Mouse (Mus musculus): ENCODE results near the gene Btbd3.
"Not testable (repeated sequence)": the region's sequence is repeated elsewhere in the genome, so short reads cannot be mapped to it uniquely, and the experiment has no call there.

Btbd3 gene

DNA sequence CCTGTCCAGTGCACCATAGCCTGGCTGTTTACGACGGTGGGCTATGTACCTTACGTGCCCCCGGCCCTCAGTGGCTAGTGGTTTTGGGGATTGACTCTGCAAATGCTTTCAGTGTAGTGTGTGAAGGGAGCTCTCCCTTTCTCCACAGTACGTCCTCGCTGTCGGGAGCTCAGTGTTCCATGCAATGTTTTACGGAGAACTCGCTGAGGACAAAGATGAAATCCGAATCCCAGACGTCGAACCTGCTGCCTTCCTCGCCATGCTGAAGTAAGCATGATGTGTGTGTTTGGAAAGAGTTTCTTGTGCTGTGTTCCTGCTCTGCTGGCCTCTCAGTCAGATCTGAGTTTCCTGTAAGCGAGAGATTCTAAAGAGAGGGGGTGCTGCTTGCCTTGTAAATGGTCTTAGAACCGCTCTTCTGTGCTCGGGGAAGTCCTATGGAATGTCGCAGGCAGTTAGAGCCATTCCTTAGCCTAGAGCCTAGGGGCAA lies 23.9 kb downstream of the Btbd3 start:
- DNase-seq = peak in 1 of 2 experiments; percentile 25

DNA sequence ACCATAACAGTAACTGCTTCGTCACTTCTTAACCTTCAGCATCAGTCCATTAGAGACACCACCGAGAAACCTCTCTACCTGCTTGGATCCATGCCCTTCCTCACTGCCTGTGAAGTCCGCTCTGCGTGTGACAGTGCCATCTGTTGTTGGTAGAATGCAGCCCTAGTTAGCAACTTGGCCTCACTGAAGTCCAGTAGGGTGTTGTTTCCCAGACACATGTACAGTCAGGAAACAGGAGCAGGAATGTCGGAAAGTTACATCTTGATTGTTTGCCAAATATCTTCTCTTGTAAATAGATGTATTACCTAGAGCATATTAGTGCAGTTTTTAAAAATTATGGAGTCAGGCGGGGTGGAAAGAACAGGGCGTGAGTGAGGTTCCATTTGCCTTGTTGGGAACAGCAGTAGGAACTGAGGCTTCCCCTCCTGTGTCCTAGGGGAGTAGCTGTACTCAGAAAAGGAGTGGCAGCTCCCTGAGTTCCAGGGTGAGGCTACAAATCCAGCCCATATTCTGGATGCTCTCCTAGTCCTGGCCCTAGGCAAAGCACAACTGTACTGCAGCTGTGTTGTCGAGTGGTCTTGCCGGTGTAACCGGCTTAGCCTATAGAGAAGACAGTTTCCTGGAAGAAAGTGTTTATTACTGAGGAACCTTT lies 25.3 kb downstream of the Btbd3 start:
- DNase-seq = peak in 1 of 2 experiments; percentile 39

GRCm38 (mm10) chr2:138283372-138283771 lies 27.0 kb downstream of the Btbd3 start:
- DNase-seq = no peak

DNA sequence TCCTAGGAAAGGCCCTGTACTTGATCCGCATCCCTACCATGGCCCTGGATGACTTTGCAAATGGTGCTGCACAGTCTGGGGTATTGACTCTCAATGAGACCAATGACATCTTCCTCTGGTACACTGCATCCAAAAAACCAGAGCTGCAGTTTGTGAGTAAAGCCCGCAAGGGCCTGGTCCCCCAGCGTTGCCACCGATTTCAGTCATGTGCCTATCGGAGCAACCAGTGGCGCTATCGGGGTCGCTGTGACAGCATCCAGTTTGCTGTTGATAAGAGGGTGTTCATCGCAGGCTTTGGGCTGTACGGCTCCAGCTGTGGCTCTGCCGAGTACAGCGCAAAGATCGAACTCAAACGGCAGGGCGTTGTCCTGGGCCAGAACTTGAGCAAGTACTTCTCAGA lies 27.5 kb downstream of the Btbd3 start:
- no peak for DNase-seq

- no peak for DNase-seq
Measured at GRCm38 (mm10) chr2:138285811-138286210, 29.4 kb downstream of the Btbd3 start.

DNA sequence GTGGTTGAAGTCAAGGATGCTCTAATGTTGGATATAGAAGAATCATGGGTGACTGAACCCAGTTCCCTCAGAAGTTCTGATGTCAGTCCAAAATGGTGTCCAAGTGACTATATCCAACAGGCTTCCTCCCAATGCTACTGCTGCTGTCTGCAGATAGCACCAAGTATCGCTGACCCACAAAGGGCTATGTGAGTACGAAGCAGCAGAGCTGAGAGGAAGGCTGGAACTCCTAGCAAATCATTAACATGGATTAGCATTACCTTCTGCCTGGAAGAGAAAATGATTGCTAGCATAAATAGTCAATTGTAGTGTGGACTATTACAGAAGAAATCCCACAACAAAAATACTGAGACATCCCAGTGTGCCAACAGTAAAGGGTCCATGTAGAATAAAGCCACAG lies 33.8 kb downstream of the Btbd3 start:
- no peak for DNase-seq

- DNase-seq = no peak
Measured at GRCm38 (mm10) chr2:138294286-138294685, 37.9 kb downstream of the Btbd3 start.

- no peak for DNase-seq
Measured at GRCm38 (mm10) chr2:138306236-138306635, 49.9 kb downstream of the Btbd3 start.

DNA sequence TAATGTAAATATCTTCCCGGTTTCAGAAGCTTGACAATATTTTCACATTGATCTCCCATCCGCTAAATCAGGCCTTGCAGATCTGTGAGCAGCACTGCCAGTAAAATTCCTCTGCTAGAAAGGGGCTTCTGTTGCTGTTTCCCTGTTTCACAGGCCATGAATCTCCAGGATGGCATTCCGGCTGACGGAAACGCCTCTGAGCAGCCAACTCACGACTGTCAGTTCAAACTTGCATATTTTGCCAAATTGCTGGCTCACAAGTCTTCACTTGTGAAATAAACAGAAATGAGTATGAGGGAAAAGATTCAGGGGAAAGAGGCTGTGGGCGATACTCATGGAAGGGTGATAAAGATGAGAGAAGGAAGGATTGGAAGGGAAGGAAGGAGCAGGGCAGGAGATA lies 59.3 kb downstream of the Btbd3 start:
- peak in 1 of 2 experiments; percentile 4 for DNase-seq

- no peak for DNase-seq
Measured at GRCm38 (mm10) chr2:138320408-138320807, 64.0 kb downstream of the Btbd3 start.

- no peak for DNase-seq
Measured at GRCm38 (mm10) chr2:138321041-138321481, 64.7 kb downstream of the Btbd3 start.

DNA sequence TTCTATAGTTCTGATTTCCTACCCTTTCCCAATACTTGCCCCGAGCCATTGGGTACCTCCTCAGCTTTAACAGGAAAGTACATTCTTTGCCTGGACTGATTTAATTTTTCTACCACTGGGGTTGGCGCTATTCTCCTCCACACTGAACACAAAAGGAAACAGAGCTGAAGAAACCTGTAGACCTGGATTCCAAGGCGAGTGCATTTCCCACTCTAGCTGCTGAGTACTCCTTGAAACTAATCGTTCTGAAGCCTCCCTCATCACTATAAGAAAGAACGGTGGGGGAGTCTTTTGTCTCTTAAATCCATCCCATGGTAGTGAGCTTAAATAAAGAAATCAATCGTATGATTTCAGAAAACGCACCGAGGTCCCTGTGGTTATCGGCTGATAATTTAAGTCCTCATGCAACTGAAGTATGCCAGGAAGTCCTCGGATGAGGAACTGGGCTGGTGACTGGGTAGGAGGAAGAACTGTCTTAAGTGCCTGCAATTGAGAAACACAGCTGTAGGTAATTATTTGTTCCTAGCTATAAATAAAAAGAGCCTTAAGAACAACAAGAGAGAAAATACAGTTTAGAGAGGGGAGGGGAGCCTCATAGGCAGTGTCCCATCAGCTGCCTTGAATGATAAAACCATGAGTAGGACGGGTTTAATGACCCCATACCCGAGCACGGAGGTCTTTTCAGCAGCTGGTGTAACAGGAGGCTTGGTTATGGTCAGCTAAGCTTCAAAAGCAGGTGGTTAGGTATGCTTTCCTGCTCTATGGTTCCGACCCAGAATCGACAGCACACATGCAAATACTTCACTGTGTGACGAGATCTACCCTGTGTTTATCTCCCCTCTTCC lies 66.1 kb downstream of the Btbd3 start:
- no peak for DNase-seq

- no peak for DNase-seq
Measured at GRCm38 (mm10) chr2:138326367-138326766, 70.0 kb downstream of the Btbd3 start.

DNA sequence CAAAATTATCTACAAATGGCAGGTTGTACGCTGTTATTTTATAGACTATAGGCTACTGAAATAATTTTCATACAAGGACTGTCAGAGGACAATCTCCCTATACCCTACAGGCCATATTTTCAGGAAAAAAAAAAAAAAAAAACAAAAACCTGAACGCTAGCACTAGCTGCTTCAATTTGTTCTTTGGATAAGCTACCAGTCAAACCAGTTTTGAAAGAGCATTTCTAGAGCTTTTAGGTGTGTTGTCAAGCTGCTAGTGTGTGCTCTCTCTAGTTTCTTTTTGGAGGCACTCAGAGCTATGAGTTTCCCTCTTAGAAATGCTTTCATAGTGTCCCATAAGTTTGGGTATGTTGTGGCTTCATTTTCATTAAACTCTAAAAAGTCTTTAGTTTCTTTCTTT lies 77.8 kb downstream of the Btbd3 start:
- not testable (repeated sequence) for DNase-seq

DNA sequence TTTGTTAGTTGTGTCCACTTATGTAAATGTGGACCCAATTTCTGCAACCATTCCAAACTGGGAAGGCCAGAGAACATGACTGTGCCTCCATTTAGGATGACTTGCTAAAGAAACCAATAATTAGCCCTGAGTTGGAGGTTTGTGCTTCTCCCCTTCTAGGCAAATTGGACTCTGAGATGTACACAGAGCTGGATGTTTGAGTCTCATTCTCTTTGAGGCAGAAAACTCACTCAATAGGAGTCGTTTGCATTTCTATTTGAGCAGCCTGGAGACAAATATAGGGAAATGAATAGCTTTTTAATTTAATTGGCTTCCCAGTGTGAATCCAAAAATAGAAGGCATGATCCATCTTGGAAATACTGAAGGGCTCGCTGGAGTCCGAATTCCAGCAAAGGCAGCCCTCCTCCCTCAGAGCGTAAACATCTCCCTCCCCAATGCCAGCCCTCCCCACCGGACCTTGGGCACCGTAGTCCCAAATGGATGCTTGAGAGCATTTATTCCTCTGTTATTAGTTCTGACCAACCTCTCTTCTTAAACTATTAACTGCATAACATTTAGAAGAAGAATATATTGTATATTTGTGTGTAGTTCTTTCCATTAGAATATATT lies 81.6 kb downstream of the Btbd3 start:
- no peak for DNase-seq

DNA sequence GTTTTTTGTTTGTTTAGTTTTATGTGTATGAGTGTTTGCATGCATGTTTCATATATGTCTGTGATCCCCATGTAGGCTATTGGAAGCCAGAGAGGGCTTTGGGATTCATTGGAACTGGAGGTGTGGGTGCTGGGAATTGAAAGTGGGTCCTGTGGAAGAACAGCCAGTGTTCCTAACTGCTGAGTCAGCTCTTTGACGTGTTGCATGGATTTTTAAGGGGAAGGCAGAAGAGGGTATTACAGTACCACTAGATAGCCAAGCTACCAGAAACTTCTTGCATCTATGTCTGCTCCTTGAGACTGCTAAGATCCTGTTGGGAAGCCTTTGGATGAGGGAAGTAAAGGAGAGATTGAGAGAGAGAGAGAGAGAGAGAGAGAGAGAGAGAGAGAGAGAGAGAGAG lies 82.2 kb downstream of the Btbd3 start:
- no peak for DNase-seq

DNA sequence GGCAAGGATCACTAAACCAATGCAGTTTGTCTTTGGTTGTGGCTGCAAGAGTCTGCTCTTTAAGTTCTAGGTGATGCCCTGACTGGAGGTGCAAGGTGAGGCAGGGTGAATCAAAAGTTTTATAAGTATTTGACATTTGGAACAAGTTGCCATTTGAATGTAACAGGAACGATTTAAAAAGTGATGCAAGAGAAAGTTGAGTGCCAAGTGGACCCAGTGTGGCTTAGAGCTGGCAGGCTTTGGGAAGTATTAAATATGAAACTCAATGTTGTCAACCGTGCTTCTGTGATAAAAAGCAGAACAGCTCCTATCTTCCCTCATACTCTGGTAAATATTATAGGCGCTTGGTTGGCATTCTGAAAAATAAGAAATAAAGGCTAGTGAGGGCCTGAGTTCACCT lies 99.0 kb downstream of the Btbd3 start:
- no peak for DNase-seq

- no peak for DNase-seq
Measured at GRCm38 (mm10) chr2:138362474-138362873, 106.1 kb downstream of the Btbd3 start.

DNA sequence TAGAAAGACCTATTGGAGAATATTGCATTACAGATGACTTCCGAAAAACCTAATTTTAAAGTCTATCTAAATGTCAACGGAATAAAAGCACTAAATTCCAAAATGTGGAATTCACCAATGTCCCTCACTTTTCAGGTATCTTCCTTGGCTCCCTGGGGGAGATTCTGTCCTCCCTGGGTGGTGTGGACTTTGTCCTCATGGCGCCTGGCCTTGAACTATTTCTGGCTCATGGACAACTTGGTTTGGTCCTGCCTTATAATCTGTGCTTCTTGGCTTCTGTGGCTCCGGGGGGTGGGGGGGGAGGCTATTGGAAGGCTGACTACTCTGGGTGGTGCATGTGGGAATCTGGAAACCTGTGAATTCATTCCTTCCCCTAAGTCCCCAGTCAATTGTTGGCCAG lies 109.0 kb downstream of the Btbd3 start:
- no peak for DNase-seq

GRCm38 (mm10) chr2:138374556-138374955 lies 118.2 kb downstream of the Btbd3 start:
- no peak for DNase-seq

GRCm38 (mm10) chr2:138378855-138379254 lies 122.5 kb downstream of the Btbd3 start:
- no peak for DNase-seq

- DNase-seq = no peak
Measured at GRCm38 (mm10) chr2:138384762-138385161, 128.4 kb downstream of the Btbd3 start.

GRCm38 (mm10) chr2:138388591-138388990 lies 132.2 kb downstream of the Btbd3 start:
- DNase-seq = no peak

DNA sequence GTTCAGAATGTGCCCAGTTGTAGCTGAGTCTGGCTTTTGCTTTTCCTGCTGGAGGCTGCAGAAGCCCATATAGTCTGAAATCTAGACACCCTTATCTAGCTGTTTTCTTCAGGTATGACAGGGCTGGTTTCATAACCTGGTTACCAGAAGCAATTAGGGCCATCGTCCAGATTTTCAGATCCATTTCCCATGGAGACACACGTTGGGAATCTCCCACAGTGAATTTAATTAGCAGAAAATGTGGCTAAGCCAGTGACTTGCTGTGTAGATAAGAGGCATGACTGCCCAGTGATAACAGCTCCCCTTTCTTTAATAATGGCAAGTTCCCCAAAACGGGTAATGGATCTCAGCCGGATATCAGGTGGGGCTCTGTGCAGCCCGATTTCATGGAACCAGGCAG lies 146.7 kb downstream of the Btbd3 start:
- DNase-seq = no peak

All from kidney, postnatal 4 days (tissue).